Mouse (Mus musculus) layer of hippocampus, postnatal 14 days (tissue): ENCODE results near the gene Hgfac. TPM values are rescaled to one million over a fixed set of nuclear protein-coding genes. Genes with fewer than 3 reads are reported as not detected.

ENCODE experiments used
- DNase-seq, 2 experiments: peaks; one replicate each; pipeline ENCODE4 v3.0.0; 2021 to 2022; ENCODE audit warnings: low spot score in 2 of 2, mixed read lengths in 1 of 2
- long read RNA-seq, 2 experiments: library from polyadenylated mRNA; stranded (forward); transcript quantifications; one replicate each; pipeline ENCODE4 v2.0.0; 2021
- total RNA-seq, 2 experiments: library from RNA; stranded (reverse); gene quantifications; 2 replicates each; pipeline ENCODE4 v1.2.3; 2021

Gene Hgfac
- 1 to 10 TPM in 1 of 2 experiments, under 1 TPM in 1; 0.81 to 1.5 TPM for total RNA-seq
- long read RNA-seq, experiment 1: 0 reads
- long read RNA-seq, experiment 2: 0 reads

- no peak for DNase-seq
Measured at GRCm38 (mm10) chr5:35041268-35041829, at the start of gene Hgfac. Gene Hgfac, plus strand, starts transcription at chr5:35041509.

- DNase-seq: no peak
Measured at GRCm38 (mm10) chr5:34998754-34999153, 42.6 kb upstream of the Hgfac start.

- DNase-seq: no peak
Measured at GRCm38 (mm10) chr5:34999281-34999680, 42.0 kb upstream of the Hgfac start.

- no peak for DNase-seq
Measured at GRCm38 (mm10) chr5:35000323-35000722, 41.0 kb upstream of the Hgfac start.

DNA sequence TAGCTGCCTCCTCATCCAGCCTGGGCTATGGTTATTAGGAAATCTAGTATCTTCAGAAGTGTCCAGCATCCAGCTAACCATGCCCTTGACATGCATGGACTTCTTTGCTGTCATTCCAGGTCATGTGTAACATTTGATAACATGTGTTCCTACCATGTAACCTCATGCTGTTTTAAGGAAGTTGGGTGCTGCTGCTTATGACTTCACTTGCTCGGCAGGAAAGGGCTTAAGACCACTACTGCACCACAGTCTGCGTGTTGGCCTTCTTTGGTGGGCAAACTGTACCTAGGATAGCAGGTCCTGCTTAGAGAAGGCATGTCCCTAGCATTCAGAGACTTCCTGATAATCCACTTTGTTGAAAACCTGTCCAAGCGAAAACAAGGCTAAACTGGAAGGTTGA, 40.2 kb upstream of the Hgfac start:
- no peak for DNase-seq

DNA sequence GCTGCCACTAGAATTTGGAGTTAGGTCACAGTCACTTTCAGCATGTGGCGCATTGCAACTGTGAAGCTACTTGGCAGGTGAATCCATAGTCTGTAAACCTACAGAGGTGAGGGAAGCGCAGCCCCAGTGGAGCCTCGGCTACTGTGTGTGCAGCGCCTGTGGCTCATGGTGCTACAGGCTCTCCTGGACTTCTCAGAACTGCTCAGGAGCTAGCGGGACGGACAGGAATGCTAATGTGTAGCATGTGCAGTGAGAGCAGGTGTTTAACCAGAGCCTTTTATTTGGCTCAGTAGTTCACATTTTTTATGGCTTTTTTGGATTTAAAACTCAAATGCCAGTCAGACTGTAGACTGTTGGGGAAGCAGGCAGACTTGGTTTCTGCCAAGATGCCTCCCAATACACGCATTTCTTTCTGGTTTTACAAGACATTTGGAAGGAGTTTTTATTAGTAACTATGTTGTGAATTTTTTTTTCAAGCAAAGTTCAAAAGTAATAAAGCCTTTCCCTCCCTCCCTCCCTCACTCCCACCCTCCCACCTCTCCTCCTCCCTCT, 37.6 kb upstream of the Hgfac start:
- peak in 1 of 2 experiments; percentile 18 for DNase-seq

DNA sequence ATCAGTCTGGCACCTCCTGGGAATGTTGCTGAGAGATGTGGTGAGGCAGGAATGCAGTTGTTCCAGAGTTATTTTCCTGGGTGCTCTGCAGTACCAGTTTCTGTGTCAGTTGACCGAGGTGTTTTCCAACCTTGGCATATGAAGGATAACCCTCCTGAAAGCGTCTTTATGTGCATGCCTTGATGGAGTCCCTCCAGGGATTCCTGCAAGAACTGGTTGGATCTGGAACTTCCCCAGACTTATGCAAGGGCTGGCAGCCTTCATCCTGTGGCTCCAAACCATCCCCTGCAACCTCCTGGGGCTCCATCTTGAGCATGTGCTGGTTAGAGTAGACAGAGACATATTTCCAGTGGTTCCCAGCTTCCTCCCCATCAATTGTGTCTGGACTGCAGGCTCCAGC, 36.5 kb upstream of the Hgfac start:
- DNase-seq: no peak

DNA sequence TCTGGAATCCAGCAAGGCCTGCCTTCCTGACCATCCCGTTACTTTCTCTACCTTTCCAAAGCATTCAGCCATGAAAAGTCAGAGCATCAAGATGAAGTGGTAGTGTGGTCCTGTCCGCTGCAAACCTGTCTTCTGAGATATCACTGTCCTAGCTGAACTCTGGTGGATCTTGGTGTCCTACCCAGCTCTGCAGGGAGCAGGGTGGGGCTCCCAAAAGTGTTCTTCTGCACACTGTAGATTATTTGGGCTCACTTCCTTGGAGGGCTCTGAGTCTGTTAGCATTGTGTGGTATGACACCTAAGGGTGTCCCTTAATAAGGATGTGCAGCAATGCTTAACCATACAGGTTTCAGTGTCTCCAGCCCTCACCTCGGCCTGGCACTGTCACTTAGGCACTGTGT, 35.6 kb upstream of the Hgfac start:
- DNase-seq: no peak

GRCm38 (mm10) chr5:35006599-35006998, 34.7 kb upstream of the Hgfac start:
- no peak for DNase-seq

GRCm38 (mm10) chr5:35009163-35009562, 32.1 kb upstream of the Hgfac start:
- no peak for DNase-seq

DNA sequence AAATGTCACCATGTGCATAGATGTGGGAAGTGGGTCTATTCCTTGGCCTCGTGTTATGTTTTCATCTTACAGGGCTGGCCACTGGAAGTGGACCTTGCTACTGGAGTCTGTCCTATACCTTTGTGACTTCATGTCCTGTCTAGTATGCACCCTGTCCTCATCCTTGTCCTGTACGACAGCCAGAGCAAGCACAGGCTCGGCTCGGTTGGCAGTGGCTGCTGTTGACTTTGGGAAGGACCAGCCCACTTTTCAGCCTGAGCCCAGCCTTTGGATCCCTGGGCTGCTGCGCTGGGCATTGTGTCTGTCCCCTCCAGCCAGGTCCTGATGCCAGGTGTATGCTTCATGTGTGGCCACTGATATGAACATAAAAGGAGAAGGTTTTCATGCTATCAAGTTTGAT, 30.7 kb upstream of the Hgfac start:
- no peak for DNase-seq

DNA sequence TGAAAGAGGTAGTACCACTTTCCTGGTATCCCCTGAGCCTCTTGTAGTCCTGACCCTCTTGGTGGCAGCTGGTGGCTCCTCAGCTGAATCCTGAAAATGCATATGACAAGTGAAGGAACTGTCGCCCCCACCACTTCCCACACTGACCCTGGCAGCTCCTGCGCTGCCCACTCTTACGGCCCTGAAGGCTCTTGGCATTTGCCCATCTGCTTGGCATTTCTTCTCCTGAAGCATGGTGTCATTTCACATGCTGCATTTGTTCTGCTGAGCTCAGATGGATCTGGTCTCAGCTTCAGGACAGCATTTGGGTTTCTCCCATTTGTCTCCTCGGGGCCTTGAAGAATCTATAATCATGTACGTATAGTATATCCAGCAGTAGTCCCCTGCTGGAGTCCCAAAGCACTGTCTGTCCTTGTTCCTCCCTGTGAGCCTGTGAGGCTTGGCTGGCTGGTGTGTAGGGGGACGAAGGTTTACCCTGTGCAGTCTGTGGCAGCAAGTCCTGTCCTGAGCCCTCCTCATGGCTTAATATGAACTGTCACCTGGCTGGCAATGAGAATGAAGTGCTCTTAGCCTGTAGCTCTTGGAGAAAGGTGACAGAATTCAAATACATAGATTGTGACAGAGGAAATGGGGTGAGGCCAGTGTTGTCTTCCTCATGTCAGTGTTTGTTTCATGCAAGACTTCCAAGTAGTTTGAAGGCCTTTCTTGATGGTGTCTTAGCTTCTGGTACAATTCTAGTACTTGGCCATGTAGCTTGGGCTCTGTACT, 30.0 kb upstream of the Hgfac start:
- no peak for DNase-seq

GRCm38 (mm10) chr5:35014036-35014435, 27.3 kb upstream of the Hgfac start:
- no peak for DNase-seq

DNA sequence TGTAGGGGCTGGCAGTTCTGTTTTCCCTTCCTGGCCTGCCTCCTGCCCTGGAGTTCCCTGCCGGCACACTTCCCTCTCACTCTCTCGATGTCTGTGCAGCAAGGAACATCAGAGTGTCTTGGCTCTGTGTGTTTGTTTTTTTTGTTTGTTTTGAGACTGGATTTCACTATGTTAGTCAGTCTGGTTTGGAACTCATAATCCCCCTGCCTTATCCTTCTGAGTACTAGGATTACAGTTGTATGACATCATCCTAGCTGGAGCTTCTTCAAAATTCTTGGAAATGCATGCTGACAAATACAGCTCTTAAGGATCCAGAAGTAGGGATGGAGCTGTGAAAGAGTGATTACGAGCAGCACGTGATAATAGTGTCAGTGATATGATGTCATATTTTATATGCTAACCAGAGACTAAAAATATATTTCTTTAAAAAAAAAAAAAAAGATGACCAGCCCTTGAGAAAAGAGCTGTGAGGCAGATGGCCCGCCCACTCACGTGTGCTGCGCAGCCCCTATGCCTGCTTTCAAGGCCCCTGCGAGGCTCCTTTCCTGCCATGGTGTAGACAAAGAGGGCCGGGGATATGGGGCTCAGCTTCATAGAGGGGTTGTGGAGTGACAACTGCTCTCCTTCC, 21.5 kb upstream of the Hgfac start:
- DNase-seq: no peak

GRCm38 (mm10) chr5:35020410-35021241, 20.7 kb upstream of the Hgfac start:
- DNase-seq: no peak

GRCm38 (mm10) chr5:35024975-35025374, 16.3 kb upstream of the Hgfac start:
- DNase-seq: peak in 1 of 2 experiments; percentile 42

DNA sequence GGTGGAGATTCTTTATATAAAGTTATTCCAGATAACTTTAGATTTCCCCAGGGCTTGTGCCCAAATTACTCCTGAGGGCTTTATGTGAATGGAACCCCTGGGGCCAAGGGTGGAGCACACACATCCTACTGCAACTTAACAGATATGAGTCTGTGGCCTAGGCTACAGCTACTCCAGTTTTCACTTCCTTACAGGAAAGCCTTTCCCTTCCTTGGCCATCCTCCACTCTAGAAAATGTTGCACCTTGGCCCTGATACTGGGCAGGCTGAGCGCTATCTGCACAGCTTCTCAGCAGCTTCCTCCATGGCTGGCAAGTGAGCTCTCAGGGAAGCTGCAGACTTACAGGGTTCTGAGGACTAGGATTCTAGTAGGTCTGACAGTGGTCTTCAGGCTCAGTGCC, 12.0 kb upstream of the Hgfac start:
- DNase-seq: no peak

- DNase-seq: no peak
Measured at GRCm38 (mm10) chr5:35029755-35030154, 11.6 kb upstream of the Hgfac start.

DNA sequence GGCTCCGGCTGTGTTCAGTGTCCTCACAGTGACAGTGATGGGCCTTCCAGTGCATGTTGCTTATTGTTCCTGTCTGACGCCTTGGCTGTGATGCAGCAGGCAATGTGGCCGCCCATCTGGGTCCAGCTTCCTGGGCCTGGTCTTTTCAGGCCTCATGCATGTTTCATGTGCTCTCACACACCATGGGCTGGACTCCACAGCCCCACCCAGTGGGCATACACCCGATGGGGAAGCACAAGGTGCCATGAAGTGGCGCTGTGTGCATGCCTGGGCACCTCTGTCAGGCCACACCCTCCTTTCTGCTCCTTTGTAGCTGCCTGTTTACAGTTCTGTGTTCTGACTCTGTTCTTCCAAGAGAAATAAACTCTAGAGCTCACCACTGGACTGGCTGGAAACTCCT, 8.2 kb upstream of the Hgfac start:
- peak in 1 of 2 experiments; percentile 22 for DNase-seq

DNA sequence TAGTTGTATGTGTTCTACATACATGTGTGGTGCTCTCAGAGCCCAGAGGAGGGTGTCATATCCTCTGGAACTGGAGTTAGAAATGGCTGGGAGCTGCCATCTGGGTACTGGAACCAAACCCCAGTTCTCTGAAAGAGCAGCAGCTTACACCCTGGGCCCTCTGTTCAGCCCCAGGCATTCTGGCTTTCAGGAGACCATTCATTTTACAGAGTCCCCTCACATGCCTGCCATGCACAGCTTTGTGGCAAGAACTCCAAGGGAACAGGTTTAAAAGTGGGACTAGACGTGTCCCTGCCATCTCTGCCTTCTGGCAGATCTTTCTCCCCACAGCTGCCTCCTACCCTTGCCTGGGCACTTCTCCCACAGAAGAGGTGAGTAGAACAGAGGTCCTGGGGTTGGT, 7.7 kb upstream of the Hgfac start:
- no peak for DNase-seq

DNA sequence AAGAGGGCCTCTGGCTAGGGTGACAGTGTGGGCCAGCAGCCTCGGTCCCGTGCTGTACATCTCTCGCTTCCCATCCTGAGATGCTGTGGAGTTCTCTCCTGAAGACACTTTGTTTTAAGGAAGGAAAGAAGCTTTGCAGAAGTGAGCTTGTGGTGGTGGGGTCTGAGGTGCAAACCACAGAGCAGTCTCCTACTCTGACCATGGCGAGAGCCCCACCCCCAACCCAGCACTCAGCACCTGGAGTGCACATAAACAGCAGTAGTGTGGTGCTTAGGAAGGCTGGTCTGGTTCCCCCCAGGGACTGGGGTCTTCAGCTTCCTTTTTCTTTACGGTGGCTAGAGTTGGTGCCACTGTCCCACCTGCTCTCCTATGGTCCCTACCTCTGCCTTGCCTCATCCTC, 6.2 kb upstream of the Hgfac start:
- DNase-seq: no peak
